Mouse (Mus musculus): ENCODE results near the gene Cdc42ep2. TPM values are rescaled to one million over a fixed set of nuclear protein-coding genes. Genes with fewer than 3 reads are reported as not detected.

The Cdc42ep2 gene
- polyA plus RNA-seq (2014; fragmentation: Nextera tagmentation; extraction: Ambion mirVana), result 12.3 and 16.2 TPM in 2 replicates

DNA sequence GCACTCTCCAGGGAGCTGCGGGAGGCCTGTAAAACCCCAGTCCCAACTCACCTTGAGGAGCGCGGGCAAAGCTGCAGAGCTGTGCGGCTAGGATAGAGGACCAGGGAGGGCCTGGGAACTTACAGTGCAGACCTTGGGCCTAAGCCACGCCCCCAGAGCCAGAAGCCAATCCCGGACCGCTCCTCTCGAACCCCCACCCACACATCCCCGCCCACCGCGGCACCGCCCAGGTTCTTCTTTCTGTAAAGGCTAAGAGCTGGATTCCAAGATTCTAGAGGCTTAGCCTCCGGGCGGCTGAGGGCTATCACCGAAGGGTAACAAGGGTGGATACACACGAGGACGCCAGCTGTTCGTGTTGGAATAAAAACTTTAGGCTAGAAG lies at the start of gene Cdc42ep2:
TSS of gene Cdc42ep2 (minus strand) at position 104 of the 381 bp plus-strand sequence.
- ATAC-seq (ENCODE audit: low FRiP score, low TSS enrichment) (peak; percentile 91), DNase-seq (peak; percentile 96)
- H3K4me2 ChIP-seq (ENCODE audit: low read length), result peak within 1 kb of the TSS; percentile 89
- H3K27me3 ChIP-seq (ENCODE audit: control insufficient read depth, insufficient read depth, low read length), result no peaks in the 10 kb centered on the region
- H3K4me1 ChIP-seq (ENCODE audit: control insufficient read depth, insufficient read depth, low read length), result peaks cover 12% of the 10 kb centered on the region
- no peaks in the 10 kb centered on the region for H3K36me3 ChIP-seq (ENCODE audit: control insufficient read depth, insufficient read depth, low read length)
- under 1% methylated on average over 18 of the region's 18 CpGs for WGBS
- peak within 1 kb of the TSS; percentile 77 for H3K27ac ChIP-seq (replicated peaks; ENCODE audit: low read depth, low read length)
- H3K9me3 ChIP-seq (ENCODE audit: control insufficient read depth, low read length), result no peaks in the 10 kb centered on the region
- H3K9ac ChIP-seq (replicated peaks; ENCODE audit: low read length), result peak within 1 kb of the TSS; percentile 62
- H3K4me3 ChIP-seq (replicated peaks; ENCODE audit: low read depth, low read length), result peak within 1 kb of the TSS; percentile 61

DNA sequence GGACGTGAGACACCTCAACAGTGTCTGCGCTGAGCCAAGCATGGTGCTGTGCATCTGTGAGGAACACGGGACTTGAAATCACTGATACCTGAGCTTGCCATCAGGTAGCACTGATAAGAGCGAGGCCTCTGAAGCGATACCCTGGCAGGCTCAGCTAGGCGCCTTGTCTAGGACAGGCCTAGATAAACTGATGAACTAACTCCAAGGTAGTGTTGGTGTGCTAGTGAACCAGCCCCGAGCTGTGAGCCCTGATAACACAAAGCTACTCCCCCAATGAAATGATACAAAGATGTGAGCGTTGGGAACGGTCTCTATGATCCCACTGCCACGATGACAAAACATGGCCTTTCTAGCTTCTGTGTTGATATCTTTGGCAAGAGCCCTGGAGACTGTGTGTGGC lies 43.0 kb upstream of the Cdc42ep2 start:
- no peak for DNase-seq
- Histone ChIP-seq H3K4me3 (replicated peaks; ENCODE audit: low read depth, low read length) (no peak overlapping the region), H3K9me3 (ENCODE audit: control insufficient read depth, low read length) (no peaks in the 10 kb centered on the region), H3K36me3 (ENCODE audit: control insufficient read depth, insufficient read depth, low read length) (no peaks in the 10 kb centered on the region), H3K27me3 (ENCODE audit: control insufficient read depth, insufficient read depth, low read length) (no peaks in the 10 kb centered on the region), H3K4me2 (ENCODE audit: low read length) (no peak overlapping the region), H3K4me1 (ENCODE audit: control insufficient read depth, insufficient read depth, low read length) (0 out of 2 replicates have a peak, but pooled peaks cover 11% of the 10 kb centered on the region), H3K27ac (replicated peaks; ENCODE audit: low read depth, low read length) (no peak overlapping the region), H3K9ac (replicated peaks; ENCODE audit: low read length) (no peak overlapping the region)
- 90% methylated on average over 10 of the region's 10 CpGs for WGBS
- ATAC-seq (ENCODE audit: low FRiP score, low TSS enrichment), result no peak

DNA sequence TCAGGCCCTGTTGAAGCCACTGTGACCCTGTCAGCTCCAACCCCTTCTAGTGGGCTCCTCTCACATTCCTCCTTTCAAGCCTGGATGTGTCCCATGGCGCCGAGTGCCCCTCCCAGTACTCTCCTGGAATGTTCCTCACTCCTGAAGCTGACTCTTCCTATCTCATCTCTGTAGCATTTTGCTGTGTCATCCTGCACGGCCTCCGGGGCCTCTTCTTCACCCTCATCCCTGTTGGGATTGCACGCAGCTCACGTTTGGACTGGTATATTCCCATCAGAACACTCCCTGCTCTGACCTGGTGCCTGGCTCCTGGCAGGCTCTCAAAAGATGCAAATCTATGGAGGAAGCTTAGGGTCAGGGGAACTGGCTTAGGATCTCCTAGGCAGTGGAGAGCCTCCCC lies 42.2 kb upstream of the Cdc42ep2 start:
- WGBS, result 71% methylated on average over 6 of the region's 6 CpGs
- no peak overlapping the region for H3K9ac ChIP-seq (replicated peaks; ENCODE audit: low read length)

DNA sequence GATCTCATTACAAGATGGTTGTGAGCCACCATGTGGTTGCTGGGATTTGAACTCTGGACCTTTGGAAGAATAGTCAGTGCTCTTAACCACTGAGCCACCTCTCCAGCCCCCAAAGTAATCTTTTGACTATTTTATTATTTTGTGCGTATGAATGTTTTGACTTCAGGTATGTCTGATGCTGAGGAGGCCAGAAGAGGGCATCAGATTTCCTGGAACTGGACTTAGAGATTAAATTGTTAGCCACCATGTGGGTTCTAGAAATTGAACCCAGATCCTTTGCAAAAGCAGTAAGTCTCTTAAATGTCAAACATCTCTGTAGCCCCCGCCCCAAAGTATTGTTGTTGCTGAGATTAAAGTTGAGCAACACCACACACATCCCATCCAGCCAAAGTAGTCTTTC lies 41.3 kb upstream of the Cdc42ep2 start:
- no peak overlapping the region for H3K4me2 ChIP-seq (ENCODE audit: low read length)
- 0 out of 2 replicates have a peak, but pooled peaks cover 11% of the 10 kb centered on the region for H3K4me1 ChIP-seq (ENCODE audit: control insufficient read depth, insufficient read depth, low read length)
- WGBS, result 93% methylated on average over 2 of the region's 2 CpGs
- H3K27ac ChIP-seq (replicated peaks; ENCODE audit: low read depth, low read length), result no peak overlapping the region
- no peak overlapping the region for H3K4me3 ChIP-seq (replicated peaks; ENCODE audit: low read depth, low read length)
- no peaks in the 10 kb centered on the region for H3K9me3 ChIP-seq (ENCODE audit: control insufficient read depth, low read length)
- ATAC-seq (ENCODE audit: low FRiP score, low TSS enrichment) (no peak), DNase-seq (no peak)
- H3K36me3 ChIP-seq (ENCODE audit: control insufficient read depth, insufficient read depth, low read length), result no peaks in the 10 kb centered on the region
- no peak overlapping the region for H3K9ac ChIP-seq (replicated peaks; ENCODE audit: low read length)
- no peaks in the 10 kb centered on the region for H3K27me3 ChIP-seq (ENCODE audit: control insufficient read depth, insufficient read depth, low read length)

More for the DNA sequence above, 42.2 kb upstream of the Cdc42ep2 start:
- Histone ChIP-seq H3K4me2 (ENCODE audit: low read length) (no peak overlapping the region), H3K4me3 (replicated peaks; ENCODE audit: low read depth, low read length) (no peak overlapping the region), H3K27me3 (ENCODE audit: control insufficient read depth, insufficient read depth, low read length) (no peaks in the 10 kb centered on the region), H3K9me3 (ENCODE audit: control insufficient read depth, low read length) (no peaks in the 10 kb centered on the region), H3K27ac (replicated peaks; ENCODE audit: low read depth, low read length) (no peak overlapping the region), H3K36me3 (ENCODE audit: control insufficient read depth, insufficient read depth, low read length) (no peaks in the 10 kb centered on the region), H3K4me1 (ENCODE audit: control insufficient read depth, insufficient read depth, low read length) (0 out of 2 replicates have a peak, but pooled peaks cover 11% of the 10 kb centered on the region)
- ATAC-seq (ENCODE audit: low FRiP score, low TSS enrichment) (no peak), DNase-seq (no peak)

DNA sequence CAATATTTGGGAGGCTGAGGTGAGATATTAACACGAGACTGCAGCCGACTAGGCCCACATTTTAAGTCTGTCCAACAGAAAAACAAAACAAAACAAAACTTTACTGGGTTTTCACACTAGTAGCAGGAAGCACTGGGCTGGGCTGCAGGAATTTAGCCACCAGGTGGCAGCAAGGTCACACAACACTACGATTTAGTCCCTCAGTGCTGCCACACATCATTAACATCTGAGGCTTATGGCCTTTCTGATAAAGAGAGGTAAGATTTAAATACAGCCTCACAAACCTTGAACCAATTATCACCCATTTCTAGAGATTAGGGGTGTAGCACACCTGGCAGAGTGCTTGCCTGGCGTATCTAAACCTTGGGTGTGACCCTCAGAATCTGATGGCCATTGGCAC lies 40.7 kb upstream of the Cdc42ep2 start:
- no peak overlapping the region for H3K27ac ChIP-seq (replicated peaks; ENCODE audit: low read depth, low read length)
- 0 out of 2 replicates have a peak, but pooled peaks cover 11% of the 10 kb centered on the region for H3K4me1 ChIP-seq (ENCODE audit: control insufficient read depth, insufficient read depth, low read length)
- H3K36me3 ChIP-seq (ENCODE audit: control insufficient read depth, insufficient read depth, low read length), result no peaks in the 10 kb centered on the region
- H3K4me2 ChIP-seq (ENCODE audit: low read length), result no peak overlapping the region
- DNase-seq (peak; percentile 89), ATAC-seq (ENCODE audit: low FRiP score, low TSS enrichment) (no peak)
- no peaks in the 10 kb centered on the region for H3K9me3 ChIP-seq (ENCODE audit: control insufficient read depth, low read length)
- H3K27me3 ChIP-seq (ENCODE audit: control insufficient read depth, insufficient read depth, low read length), result no peaks in the 10 kb centered on the region
- 9% methylated on average over 4 of the region's 4 CpGs for WGBS
- no peak overlapping the region for H3K4me3 ChIP-seq (replicated peaks; ENCODE audit: low read depth, low read length)
- H3K9ac ChIP-seq (replicated peaks; ENCODE audit: low read length), result no peak overlapping the region

DNA sequence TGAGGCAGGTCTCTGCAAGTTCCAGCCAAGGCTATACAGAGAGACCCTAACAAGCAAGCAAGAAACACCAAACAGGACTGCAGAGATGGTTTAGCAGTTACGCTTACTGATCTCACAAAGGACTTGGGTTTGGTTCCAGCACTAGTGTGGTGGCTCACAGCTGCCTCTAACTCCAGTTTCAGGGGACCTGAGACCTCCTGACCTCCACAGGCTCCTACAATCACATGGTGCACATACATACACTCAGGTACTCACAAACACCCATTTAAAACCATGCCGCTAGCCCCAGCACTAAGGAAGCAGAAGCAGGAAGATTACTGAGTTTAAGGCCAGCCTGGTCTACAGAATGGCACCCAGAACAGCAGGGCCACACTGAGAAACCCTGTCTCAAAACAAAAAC lies 40.2 kb upstream of the Cdc42ep2 start:
- no peaks in the 10 kb centered on the region for H3K36me3 ChIP-seq (ENCODE audit: control insufficient read depth, insufficient read depth, low read length)
- no peaks in the 10 kb centered on the region for H3K27me3 ChIP-seq (ENCODE audit: control insufficient read depth, insufficient read depth, low read length)
- 0 out of 2 replicates have a peak, but pooled peaks cover 11% of the 10 kb centered on the region for H3K4me1 ChIP-seq (ENCODE audit: control insufficient read depth, insufficient read depth, low read length)
- H3K27ac ChIP-seq (replicated peaks; ENCODE audit: low read depth, low read length), result no peak overlapping the region
- H3K4me3 ChIP-seq (replicated peaks; ENCODE audit: low read depth, low read length), result peak overlapping the region; percentile 62
- ATAC-seq (ENCODE audit: low FRiP score, low TSS enrichment) (no peak), DNase-seq (no peak)
- 92% methylated on average over 2 of the region's 2 CpGs for WGBS
- H3K4me2 ChIP-seq (ENCODE audit: low read length), result peak overlapping the region; percentile 96
- H3K9me3 ChIP-seq (ENCODE audit: control insufficient read depth, low read length), result no peaks in the 10 kb centered on the region
- peak overlapping the region; percentile 71 for H3K9ac ChIP-seq (replicated peaks; ENCODE audit: low read length)

DNA sequence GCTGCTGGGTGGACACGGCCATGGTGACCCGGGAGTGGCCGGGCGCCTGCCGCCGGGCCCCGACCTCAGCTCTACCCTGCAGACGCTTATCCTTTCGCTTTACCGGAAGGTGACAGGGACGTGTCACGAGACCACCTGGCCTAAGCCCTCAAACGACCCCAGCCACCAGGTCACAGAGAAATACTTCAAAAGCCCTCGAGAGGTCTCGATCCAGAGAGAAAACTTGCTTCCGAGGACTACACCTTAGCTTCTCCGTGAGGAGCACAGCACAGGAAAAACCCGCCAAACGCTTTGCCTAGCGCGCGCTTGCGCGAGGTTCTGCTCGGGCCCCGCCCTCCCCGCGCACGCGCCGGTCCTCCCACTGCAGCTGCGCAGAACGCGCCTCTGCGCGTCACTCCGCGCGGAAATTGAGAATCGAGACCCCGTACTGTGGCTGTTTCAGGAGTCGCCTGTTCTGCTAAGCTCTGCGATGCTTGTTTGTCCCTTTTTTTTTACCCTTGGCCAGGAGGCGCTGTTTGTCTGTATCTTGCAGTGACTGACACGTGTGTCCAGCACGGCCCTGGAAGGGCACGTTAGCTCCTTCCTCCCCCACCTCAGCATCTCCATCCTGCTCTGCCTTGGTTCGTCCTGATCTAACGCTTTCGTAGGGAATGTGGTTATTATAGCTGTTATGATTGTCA lies 39.4 kb upstream of the Cdc42ep2 start, which contains the start of gene Pola2:
TSS of gene Pola2 (minus strand) at position 320 of the 680 bp plus-strand sequence.
- H3K27me3 ChIP-seq (ENCODE audit: control insufficient read depth, insufficient read depth, low read length), result no peaks in the 10 kb centered on the region
- peak within 1 kb of the TSS; percentile 60 for H3K27ac ChIP-seq (replicated peaks; ENCODE audit: low read depth, low read length)
- peak; percentile 96 for DNase-seq
- peak within 1 kb of the TSS; percentile 71 for H3K9ac ChIP-seq (replicated peaks; ENCODE audit: low read length)
- no peaks in the 10 kb centered on the region for H3K9me3 ChIP-seq (ENCODE audit: control insufficient read depth, low read length)
- peak within 1 kb of the TSS; percentile 62 for H3K4me3 ChIP-seq (replicated peaks; ENCODE audit: low read depth, low read length)
- WGBS, result under 1% methylated on average over 50 of the region's 50 CpGs
- 0 out of 2 replicates have a peak, but pooled peaks cover 11% of the 10 kb centered on the region for H3K4me1 ChIP-seq (ENCODE audit: control insufficient read depth, insufficient read depth, low read length)
- peak within 1 kb of the TSS; percentile 96 for H3K4me2 ChIP-seq (ENCODE audit: low read length)
- ATAC-seq (ENCODE audit: low FRiP score, low TSS enrichment), result peak; percentile 89
- H3K36me3 ChIP-seq (ENCODE audit: control insufficient read depth, insufficient read depth, low read length), result no peaks in the 10 kb centered on the region

DNA sequence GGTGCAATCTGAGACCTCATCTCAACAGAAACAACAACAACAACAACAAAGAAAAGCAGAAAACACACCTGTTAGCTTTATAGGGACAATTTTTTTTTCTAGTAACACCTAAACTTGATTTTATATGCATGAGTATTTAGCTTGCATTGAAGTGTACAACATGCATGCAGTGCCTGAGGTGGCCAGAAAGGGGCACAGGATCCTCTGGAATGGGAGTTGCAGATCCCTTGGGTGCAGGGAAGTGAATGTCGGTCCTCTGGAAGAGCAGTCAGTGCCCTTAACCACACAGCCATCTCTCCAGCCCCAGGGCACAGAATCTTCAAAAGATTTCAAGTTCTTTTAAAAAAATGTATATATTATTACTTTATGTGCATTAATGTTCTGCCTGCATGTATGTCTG lies 38.0 kb upstream of the Cdc42ep2 start:
- Histone ChIP-seq H3K4me2 (ENCODE audit: low read length) (peak overlapping the region; percentile 96), H3K36me3 (ENCODE audit: control insufficient read depth, insufficient read depth, low read length) (0 out of 2 replicates have a peak, but pooled peaks cover 2% of the 10 kb centered on the region), H3K4me3 (replicated peaks; ENCODE audit: low read depth, low read length) (no peak overlapping the region), H3K9me3 (ENCODE audit: control insufficient read depth, low read length) (no peaks in the 10 kb centered on the region), H3K27ac (replicated peaks; ENCODE audit: low read depth, low read length) (no peak overlapping the region), H3K4me1 (ENCODE audit: control insufficient read depth, insufficient read depth, low read length) (0 out of 2 replicates have a peak, but pooled peaks cover 11% of the 10 kb centered on the region), H3K27me3 (ENCODE audit: control insufficient read depth, insufficient read depth, low read length) (no peaks in the 10 kb centered on the region), H3K9ac (replicated peaks; ENCODE audit: low read length) (no peak overlapping the region)
- ATAC-seq (ENCODE audit: low FRiP score, low TSS enrichment) (no peak), DNase-seq (no peak)
- WGBS, result 24% methylated on average over 1 of the region's 1 CpGs

DNA sequence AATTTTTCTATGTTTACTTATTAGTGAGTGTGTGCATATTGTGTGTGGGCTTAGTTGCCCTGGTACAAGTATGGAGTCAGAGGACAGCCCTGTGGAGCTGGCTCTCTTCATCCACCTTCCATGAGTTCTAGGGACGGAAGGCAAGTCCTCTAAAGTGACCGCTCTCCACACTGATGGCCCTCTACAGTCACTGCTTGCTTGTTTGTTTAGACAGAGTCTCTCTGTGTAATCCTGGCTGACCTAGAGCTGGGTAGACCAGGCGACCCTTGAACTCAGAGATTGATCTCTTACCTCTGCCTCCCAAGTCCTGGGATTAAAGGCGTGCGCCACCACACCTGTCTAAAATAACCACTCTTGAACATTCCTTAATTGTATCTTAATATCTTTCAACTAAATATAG lies 32.8 kb upstream of the Cdc42ep2 start:
- DNase-seq (no peak), ATAC-seq (ENCODE audit: low FRiP score, low TSS enrichment) (no peak)
- no peaks in the 10 kb centered on the region for H3K9me3 ChIP-seq (ENCODE audit: control insufficient read depth, low read length)
- H3K36me3 ChIP-seq (ENCODE audit: control insufficient read depth, insufficient read depth, low read length), result peaks cover 20% of the 10 kb centered on the region
- H3K4me2 ChIP-seq (ENCODE audit: low read length), result no peak overlapping the region
- H3K27me3 ChIP-seq (ENCODE audit: control insufficient read depth, insufficient read depth, low read length), result no peaks in the 10 kb centered on the region
- H3K27ac ChIP-seq (replicated peaks; ENCODE audit: low read depth, low read length), result no peak overlapping the region
- no peak overlapping the region for H3K9ac ChIP-seq (replicated peaks; ENCODE audit: low read length)
- H3K4me1 ChIP-seq (ENCODE audit: control insufficient read depth, insufficient read depth, low read length), result no peaks in the 10 kb centered on the region
- no peak overlapping the region for H3K4me3 ChIP-seq (replicated peaks; ENCODE audit: low read depth, low read length)
- WGBS, result 94% methylated on average over 5 of the region's 5 CpGs

Measured in midbrain, embryonic 14.5 days (tissue).